Mouse (Mus musculus): ENCODE measurements around the gene Pigt. TPM values are rescaled to one million over a fixed set of nuclear protein-coding genes. Genes with fewer than 3 reads are reported as not detected.

The Pigt gene
- polyA plus RNA-seq, 1 experiment: 103 TPM

DNA sequence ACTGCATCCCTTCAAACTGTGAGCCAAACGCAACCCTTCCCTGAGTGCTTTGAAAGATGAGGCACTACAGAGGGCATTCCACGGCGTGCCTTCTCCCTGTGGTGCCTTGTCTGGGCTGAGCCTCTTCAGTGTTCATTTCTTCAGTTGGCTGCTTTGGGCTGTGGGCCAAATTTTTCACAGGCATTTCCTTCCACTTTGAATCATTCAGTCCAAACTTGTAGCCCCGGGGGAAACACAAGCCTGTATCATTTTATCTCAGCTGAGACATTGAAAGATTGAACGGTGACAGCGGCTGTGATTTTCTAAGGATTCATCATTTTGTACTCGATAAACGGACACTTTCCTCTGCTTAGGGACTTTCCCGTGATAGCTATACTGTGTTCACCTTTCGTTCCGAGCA lies 19.3 kb downstream of the Pigt start:
- Histone ChIP-seq H3K4me1 (peaks cover 19% of the 10 kb centered on the region), H3K36me3 (replicated peaks; ENCODE audit: low read length) (no peaks in the 10 kb centered on the region), H3K4me3 (replicated peaks) (no peak overlapping the region), H3K27me3 (replicated peaks) (peaks cover 59% of the 10 kb centered on the region), H3K9me3 (peaks cover 11% of the 10 kb centered on the region)
- TF ChIP-seq FLI1 (IDR thresholded peaks at IDR 0.05; ENCODE audit: low read length) (no peak), GATA1 (IDR thresholded peaks at IDR 0.05; ENCODE audit: borderline replicate concordance, low read length) (no peak)

DNA sequence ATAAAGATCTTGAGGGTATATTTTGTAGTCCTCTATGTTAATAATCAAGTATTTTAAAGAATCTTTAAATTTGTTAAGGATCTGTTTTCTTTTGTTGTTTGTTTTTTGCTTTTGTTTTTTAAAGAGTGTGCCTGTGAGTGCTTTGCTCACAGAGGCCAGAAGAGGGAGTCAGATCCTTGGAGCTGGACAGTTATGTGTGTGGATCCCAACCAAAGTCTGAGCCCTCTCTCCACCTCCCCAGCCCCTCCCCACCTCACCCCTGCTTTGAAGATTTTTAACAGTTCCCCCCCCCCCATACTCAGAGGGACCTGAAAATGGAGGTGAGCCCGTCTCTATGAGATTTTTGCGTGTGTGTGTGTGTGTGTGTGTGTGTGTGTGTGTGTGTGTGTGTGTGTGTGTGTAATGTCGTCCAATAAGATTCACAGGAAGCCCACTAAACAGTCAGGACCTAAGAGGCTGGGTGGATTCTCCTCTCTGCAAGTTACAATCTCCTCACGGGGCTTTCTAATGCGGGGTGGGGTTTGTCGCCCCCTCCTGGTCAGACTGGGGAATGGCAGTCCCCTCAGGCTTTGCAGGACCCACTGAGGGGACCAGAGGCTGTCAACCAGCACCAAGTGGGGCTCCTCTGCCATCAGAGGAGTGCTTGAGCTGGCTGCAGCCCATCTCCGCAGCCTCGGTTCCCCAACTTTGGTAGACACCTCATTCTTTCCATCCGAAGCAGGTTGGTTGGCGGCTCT lies 20.3 kb downstream of the Pigt start:
- Histone ChIP-seq H3K4me1 (peaks cover 23% of the 10 kb centered on the region), H3K4me3 (replicated peaks) (no peak overlapping the region), H3K36me3 (replicated peaks; ENCODE audit: low read length) (no peaks in the 10 kb centered on the region), H3K9me3 (peaks cover 11% of the 10 kb centered on the region), H3K27me3 (replicated peaks) (peaks cover 57% of the 10 kb centered on the region)
- TF ChIP-seq GATA1 (IDR thresholded peaks at IDR 0.05; ENCODE audit: borderline replicate concordance, low read length) (no peak), FLI1 (IDR thresholded peaks at IDR 0.05; ENCODE audit: low read length) (no peak)

DNA sequence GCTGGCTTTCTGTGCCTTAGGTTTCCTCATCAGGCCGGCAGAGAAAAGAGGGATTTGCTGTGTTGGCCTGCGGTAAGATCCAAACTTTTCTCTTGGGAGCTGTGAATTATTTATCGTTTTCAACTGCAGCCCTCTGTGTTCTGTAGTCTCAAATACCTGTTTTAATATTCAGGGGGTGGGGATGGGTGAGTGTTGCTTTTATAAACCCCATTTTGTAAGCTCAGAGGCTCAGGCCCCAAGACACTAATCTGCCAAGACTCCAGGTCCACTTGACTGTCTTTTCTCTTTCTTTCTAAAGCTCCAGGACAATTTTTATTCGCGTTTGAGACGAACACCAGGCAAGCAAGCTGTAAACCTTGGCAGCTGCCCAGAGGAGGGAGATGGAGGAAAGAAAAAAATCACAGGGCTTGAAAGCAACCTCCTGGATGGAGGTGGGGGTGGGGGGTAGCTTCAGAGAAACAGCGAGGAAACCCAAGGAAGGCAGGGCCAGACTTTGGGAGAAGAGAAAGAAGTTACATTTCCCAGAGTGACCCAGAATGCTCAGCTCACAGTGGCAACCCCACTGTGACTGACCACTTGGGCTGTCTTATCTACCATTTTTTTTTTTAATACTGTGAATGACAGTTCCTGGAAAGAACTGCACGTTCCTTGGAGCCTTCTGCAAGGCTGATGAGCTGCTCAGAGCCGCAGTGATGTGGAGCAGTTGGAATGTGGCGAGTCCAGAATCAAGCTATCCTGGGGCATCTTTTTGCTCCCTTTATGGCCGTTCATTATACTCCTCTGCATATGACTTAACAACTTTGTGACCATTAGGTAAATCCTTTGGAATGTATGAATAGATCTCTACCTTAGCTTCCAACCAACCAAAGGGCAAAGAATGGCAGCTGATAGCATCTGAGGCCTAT lies 21.2 kb downstream of the Pigt start:
- H3K4me1 ChIP-seq: peaks cover 31% of the 10 kb centered on the region
- TF ChIP-seq GATA1 (IDR thresholded peaks at IDR 0.05; ENCODE audit: borderline replicate concordance, low read length) (no peak), FLI1 (IDR thresholded peaks at IDR 0.05; ENCODE audit: low read length) (no peak)
- no peaks in the 10 kb centered on the region for H3K36me3 ChIP-seq (replicated peaks; ENCODE audit: low read length)
- H3K9me3 ChIP-seq: peaks cover 19% of the 10 kb centered on the region
- peaks cover 55% of the 10 kb centered on the region for H3K27me3 ChIP-seq (replicated peaks)
- no peak overlapping the region for H3K4me3 ChIP-seq (replicated peaks)

DNA sequence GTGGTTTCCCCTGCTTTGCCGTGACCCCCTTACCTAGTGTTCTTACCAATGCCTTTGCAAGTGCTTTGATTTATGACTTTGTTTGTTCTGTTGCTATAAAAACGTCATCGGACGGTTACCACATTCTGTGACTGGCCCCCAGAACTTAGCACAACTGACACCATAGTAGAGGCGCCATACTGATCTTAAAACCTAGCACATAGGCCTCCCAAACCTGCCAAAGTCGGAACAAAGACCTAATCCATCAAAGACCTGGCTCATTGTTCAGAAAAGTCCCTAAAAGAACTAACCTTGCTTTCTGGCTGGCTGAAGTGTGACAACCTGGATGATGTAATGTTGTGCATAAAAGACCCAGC lies 21.8 kb downstream of the Pigt start:
- Histone ChIP-seq H3K4me1 (peaks cover 32% of the 10 kb centered on the region), H3K27me3 (replicated peaks) (peaks cover 49% of the 10 kb centered on the region), H3K4me3 (replicated peaks) (no peak overlapping the region), H3K9me3 (peaks cover 20% of the 10 kb centered on the region), H3K36me3 (replicated peaks; ENCODE audit: low read length) (no peaks in the 10 kb centered on the region)
- TF ChIP-seq GATA1 (IDR thresholded peaks at IDR 0.05; ENCODE audit: borderline replicate concordance, low read length) (no peak), FLI1 (IDR thresholded peaks at IDR 0.05; ENCODE audit: low read length) (no peak)

DNA sequence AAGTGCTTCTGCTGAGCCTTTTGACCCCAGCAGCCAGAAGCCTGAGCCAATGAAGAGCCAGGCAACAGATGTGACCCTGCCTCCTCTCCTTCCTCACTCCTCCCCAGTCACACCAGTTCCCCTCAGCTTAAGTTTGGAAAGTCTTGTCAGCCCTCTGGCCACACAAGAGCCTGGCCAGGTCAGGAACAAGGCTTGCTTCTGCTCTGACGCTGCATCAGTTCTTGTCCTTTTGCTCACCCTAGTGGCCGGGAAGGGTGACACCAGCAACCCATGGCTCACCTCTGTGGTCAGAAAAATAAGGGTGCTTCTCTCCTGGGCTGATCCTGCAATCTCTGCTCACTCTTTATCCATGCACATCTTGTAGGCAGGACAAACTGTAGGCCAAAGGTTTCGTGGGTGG lies 23.5 kb downstream of the Pigt start:
- Histone ChIP-seq H3K27me3 (replicated peaks) (peaks cover 39% of the 10 kb centered on the region), H3K9me3 (peaks cover 34% of the 10 kb centered on the region), H3K4me1 (peaks cover 32% of the 10 kb centered on the region), H3K4me3 (replicated peaks) (no peak overlapping the region), H3K36me3 (replicated peaks; ENCODE audit: low read length) (no peaks in the 10 kb centered on the region)
- TF ChIP-seq GATA1 (IDR thresholded peaks at IDR 0.05; ENCODE audit: borderline replicate concordance, low read length) (no peak), FLI1 (IDR thresholded peaks at IDR 0.05; ENCODE audit: low read length) (no peak)

DNA sequence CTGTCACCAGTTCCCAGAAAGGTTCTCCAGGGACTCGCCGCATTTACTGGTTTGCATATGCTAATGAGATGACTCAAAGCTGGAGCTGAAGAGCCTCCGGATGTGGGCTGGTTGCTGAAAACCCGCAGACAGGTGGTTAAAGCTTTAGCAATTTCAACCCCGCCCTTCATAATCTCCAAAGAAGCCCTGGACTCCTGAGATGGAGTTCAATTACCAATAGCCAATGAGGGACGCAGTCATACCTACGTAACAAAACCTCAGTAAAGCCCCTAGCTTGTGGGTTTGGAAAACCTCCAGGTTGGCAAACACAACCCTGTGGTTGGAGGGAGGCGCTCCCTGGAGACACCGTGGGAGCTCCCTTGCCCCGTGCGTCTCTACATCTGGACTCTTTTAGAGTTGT lies 24.5 kb downstream of the Pigt start:
- peaks cover 34% of the 10 kb centered on the region for H3K9me3 ChIP-seq
- no peak for TF ChIP-seq FLI1 (IDR thresholded peaks at IDR 0.05; ENCODE audit: low read length)
- TF ChIP-seq GATA1 (IDR thresholded peaks at IDR 0.05; ENCODE audit: borderline replicate concordance, low read length): no peak
- H3K27me3 ChIP-seq (replicated peaks): peaks cover 33% of the 10 kb centered on the region
- H3K4me3 ChIP-seq (replicated peaks): peak overlapping the region; percentile 79
- H3K36me3 ChIP-seq (replicated peaks; ENCODE audit: low read length): no peaks in the 10 kb centered on the region
- peaks cover 32% of the 10 kb centered on the region for H3K4me1 ChIP-seq

DNA sequence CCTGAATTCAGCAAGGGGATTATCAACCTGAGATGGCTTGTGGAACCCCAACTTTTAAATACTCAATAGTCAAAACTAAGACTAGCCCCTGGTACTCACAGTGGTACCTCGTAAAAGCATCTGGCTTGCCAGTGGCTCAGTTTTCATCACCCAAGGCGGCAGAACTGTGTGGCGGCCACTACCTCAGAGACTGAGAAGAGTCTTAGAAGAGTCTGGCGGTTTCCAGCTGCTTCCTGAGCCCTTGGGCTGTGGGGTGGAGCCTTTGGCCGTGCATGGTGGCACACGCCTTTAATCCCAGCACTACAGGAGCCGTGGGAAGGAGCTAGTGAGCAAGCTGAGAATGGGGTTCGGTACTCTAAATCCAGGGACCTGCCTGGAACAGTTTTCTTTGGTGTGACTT lies 25.0 kb downstream of the Pigt start:
- H3K4me3 ChIP-seq (replicated peaks): peak overlapping the region; percentile 79

DNA sequence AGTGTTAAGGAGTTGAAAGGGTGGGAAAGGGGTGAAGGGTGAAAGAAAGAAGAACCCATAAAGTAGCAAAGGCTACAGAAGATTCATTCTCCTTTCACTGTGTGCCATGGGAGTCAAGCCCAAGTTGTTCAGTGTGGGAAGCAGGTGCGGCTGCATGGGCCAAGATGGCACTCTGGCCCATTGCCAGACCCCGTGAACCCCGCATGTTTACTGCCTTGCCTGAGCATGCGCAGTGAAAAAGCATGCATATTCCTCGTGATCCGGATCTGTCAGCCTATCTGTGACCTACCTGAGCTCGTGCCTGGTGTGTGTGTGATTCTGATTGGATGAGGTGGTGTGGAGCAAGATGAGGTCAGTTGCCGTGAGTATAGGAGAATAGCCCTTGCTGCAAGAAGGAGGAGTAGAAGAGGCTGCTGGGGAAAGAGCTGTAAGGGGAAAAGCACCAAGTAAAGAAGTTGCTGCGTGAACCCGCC lies 26.0 kb downstream of the Pigt start:
- peaks cover 40% of the 10 kb centered on the region for H3K27me3 ChIP-seq (replicated peaks)
- peaks cover 32% of the 10 kb centered on the region for H3K4me1 ChIP-seq
- H3K36me3 ChIP-seq (replicated peaks; ENCODE audit: low read length): no peaks in the 10 kb centered on the region
- H3K4me3 ChIP-seq (replicated peaks): no peak overlapping the region
- peaks cover 43% of the 10 kb centered on the region for H3K9me3 ChIP-seq
- TF ChIP-seq FLI1 (IDR thresholded peaks at IDR 0.05; ENCODE audit: low read length) (no peak), GATA1 (IDR thresholded peaks at IDR 0.05; ENCODE audit: borderline replicate concordance, low read length) (no peak)

More for the DNA sequence above, 25.0 kb downstream of the Pigt start:
- peaks cover 32% of the 10 kb centered on the region for H3K4me1 ChIP-seq
- H3K27me3 ChIP-seq (replicated peaks): peaks cover 35% of the 10 kb centered on the region
- no peaks in the 10 kb centered on the region for H3K36me3 ChIP-seq (replicated peaks; ENCODE audit: low read length)
- H3K9me3 ChIP-seq: peaks cover 37% of the 10 kb centered on the region
- no peak for TF ChIP-seq GATA1 (IDR thresholded peaks at IDR 0.05; ENCODE audit: borderline replicate concordance, low read length)
- TF ChIP-seq FLI1 (IDR thresholded peaks at IDR 0.05; ENCODE audit: low read length): no peak

DNA sequence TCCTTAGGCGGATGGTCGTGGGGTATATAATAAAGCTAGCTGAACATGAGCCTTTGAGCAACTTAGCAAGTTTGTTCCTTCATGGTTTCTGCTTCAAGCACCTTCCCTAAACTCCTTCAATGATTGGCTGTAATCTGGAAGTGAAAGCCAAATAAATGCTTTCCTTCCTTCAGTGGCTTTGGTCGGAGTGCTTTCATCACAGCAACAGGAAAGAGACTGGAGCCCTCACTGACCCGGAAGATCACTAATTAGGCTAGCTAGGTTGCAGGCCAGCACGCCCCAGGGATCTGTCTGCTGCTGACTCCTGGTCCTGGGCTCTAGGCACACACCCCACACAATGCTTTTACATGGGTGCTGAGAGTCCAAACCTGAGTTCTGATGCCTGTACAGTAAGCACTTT lies 31.2 kb downstream of the Pigt start:
- Histone ChIP-seq H3K36me3 (replicated peaks; ENCODE audit: low read length) (no peaks in the 10 kb centered on the region), H3K27me3 (replicated peaks) (peaks cover 49% of the 10 kb centered on the region), H3K9me3 (peaks cover 38% of the 10 kb centered on the region), H3K4me1 (peaks cover 6% of the 10 kb centered on the region), H3K4me3 (replicated peaks) (no peak overlapping the region)
- TF ChIP-seq FLI1 (IDR thresholded peaks at IDR 0.05; ENCODE audit: low read length) (no peak), GATA1 (IDR thresholded peaks at IDR 0.05; ENCODE audit: borderline replicate concordance, low read length) (no peak)

DNA sequence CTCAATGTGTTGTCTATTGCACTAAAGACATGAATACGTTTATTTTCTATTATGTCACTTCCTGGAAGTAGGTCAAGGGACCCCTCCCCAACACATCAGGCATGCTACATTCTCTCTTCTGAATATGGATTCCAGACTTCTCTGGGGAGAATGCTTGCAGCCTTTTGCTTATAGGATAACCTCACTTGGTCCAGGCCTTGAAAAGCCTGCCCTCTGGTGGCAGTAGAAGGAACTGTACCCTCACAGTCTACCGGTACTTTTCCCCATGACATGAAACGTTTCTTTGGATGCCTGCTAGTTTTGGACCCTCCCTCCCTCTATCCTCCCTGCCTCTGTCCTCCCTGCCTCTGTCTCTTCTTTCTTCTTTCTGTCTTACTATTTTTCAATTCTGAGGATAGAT lies 33.8 kb downstream of the Pigt start:
- H3K36me3 ChIP-seq (replicated peaks; ENCODE audit: low read length): no peaks in the 10 kb centered on the region
- H3K9me3 ChIP-seq: peaks cover 21% of the 10 kb centered on the region
- H3K4me3 ChIP-seq (replicated peaks): no peak overlapping the region
- peaks cover 52% of the 10 kb centered on the region for H3K27me3 ChIP-seq (replicated peaks)
- TF ChIP-seq GATA1 (IDR thresholded peaks at IDR 0.05; ENCODE audit: borderline replicate concordance, low read length) (no peak), FLI1 (IDR thresholded peaks at IDR 0.05; ENCODE audit: low read length) (no peak)
- peaks cover 5% of the 10 kb centered on the region; the same call in 1 of the 2 replicates for H3K4me1 ChIP-seq

Data from megakaryocyte, embryonic 14.5 days (primary cell).